Mouse (Mus musculus) kidney, postnatal 25 days (tissue): ENCODE data around the gene Gm17364.
A peak's percentile ranks its signal among the peaks of the same experiment; 100 is the strongest.
"Not testable (repeated sequence)": the region's sequence is repeated elsewhere in the genome, so short reads cannot be mapped to it uniquely, and the experiment has no call there.

Experiments
- DNase-seq, 2 experiments: peaks; one replicate each; pipeline ENCODE4 v3.0.0; 2021; ENCODE audit warnings: mixed read lengths in 2 of 2

Gm17364 gene

GRCm38 (mm10) chr13:41273927-41274650 lies at the start of gene Gm17364:
Gene Gm17364 (minus strand): TSS chr13:41273977.
- no peak for DNase-seq

- no peak for DNase-seq
These were observed 47.7 kb upstream of the Gm17364 start for GRCm38 (mm10) chr13:41321433-41321832.

GRCm38 (mm10) chr13:41320749-41321148 lies 47.0 kb upstream of the Gm17364 start:
- DNase-seq, result no peak

GRCm38 (mm10) chr13:41302716-41303115 lies 28.9 kb upstream of the Gm17364 start:
- peak; percentile 84 to 94 for DNase-seq

GRCm38 (mm10) chr13:41300037-41300436 lies 26.3 kb upstream of the Gm17364 start:
- no peak for DNase-seq

GRCm38 (mm10) chr13:41298996-41299395 lies 25.2 kb upstream of the Gm17364 start:
- no peak for DNase-seq

- no peak for DNase-seq
These were observed 24.8 kb upstream of the Gm17364 start for GRCm38 (mm10) chr13:41298533-41298932.

- no peak for DNase-seq
These were observed 22.6 kb upstream of the Gm17364 start for GRCm38 (mm10) chr13:41296396-41296795.

GRCm38 (mm10) chr13:41295886-41296285 lies 22.1 kb upstream of the Gm17364 start:
- peak; percentile 15 to 49 for DNase-seq

GRCm38 (mm10) chr13:41293595-41293994 lies 19.8 kb upstream of the Gm17364 start:
- no peak for DNase-seq

GRCm38 (mm10) chr13:41291466-41291974 lies 17.7 kb upstream of the Gm17364 start:
- DNase-seq, result no peak

- no peak for DNase-seq
These were observed 12.5 kb upstream of the Gm17364 start for GRCm38 (mm10) chr13:41286285-41286684.

GRCm38 (mm10) chr13:41285448-41285847 lies 11.7 kb upstream of the Gm17364 start:
- no peak for DNase-seq

- peak; percentile 63 to 93 for DNase-seq
These were observed 9.5 kb upstream of the Gm17364 start for GRCm38 (mm10) chr13:41283256-41283655.

- DNase-seq, result no peak
These were observed 6.9 kb upstream of the Gm17364 start for GRCm38 (mm10) chr13:41280696-41281095.

GRCm38 (mm10) chr13:41267827-41268408 lies 5.9 kb downstream of the Gm17364 start:
- DNase-seq, result no peak

GRCm38 (mm10) chr13:41263304-41264006 lies 10.3 kb downstream of the Gm17364 start:
- no peak for DNase-seq

GRCm38 (mm10) chr13:41261617-41262016 lies 12.2 kb downstream of the Gm17364 start:
- DNase-seq, result not testable (repeated sequence)

GRCm38 (mm10) chr13:41257851-41258250 lies 15.9 kb downstream of the Gm17364 start:
- DNase-seq, result no peak

GRCm38 (mm10) chr13:41256962-41257361 lies 16.8 kb downstream of the Gm17364 start:
- no peak for DNase-seq

GRCm38 (mm10) chr13:41256126-41256525 lies 17.7 kb downstream of the Gm17364 start:
- DNase-seq, result no peak

- DNase-seq, result no peak
These were observed 21.0 kb downstream of the Gm17364 start for GRCm38 (mm10) chr13:41252736-41253135.

GRCm38 (mm10) chr13:41252141-41252540 lies 21.6 kb downstream of the Gm17364 start:
- no peak for DNase-seq

- DNase-seq, result no peak
These were observed 22.1 kb downstream of the Gm17364 start for GRCm38 (mm10) chr13:41251667-41252066.
